8 mouse cellular contexts compared by ENCODE assay signal in the genomic region with DNA sequence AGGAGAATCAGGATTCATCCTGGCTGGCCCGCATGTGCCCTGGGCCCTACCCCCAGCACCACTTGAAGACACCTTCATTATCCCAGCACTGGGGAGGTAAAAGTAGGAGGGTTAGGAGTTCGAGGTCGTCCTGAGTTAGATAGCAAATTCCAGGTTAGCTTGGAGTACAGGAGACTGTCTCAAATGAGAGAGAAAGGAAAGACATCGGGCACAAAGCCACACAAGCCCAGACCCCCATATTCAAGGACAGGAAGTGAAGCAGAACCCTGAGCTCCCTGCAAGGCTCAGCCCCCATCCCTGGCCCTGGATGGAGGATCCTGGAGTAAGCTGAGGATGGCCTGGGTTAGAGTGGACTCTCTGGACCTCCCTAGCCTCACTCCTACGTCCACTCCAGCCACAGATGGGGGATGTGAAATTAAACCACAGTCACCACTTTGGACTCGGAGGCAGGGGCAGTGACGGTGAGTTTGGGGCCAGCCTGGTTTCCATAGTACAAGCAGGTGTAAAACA. TPM values are rescaled to one million over a fixed set of nuclear protein-coding genes. Genes with fewer than 3 reads are reported as not detected.
DNase-seq lines count a peak whose midpoint lies in the region; ATAC-seq and TF ChIP-seq lines count a peak whose summit lies in the region.

No protein-coding gene starts in this region.

- H3K27ac ChIP-seq in kidney, embryonic 16.5 days (ENCODE audit: low read length) = peak overlapping the region; percentile 85
- peak overlapping the region; percentile 30; the same call in 1 of the 2 replicates for H3K27ac ChIP-seq in embryonic facial prominence, embryonic 11.5 days (replicated peaks; ENCODE audit: low read depth, low read length)
- H3K27ac ChIP-seq in hindbrain, postnatal 0 days = no peak overlapping the region
- H3K27ac ChIP-seq in midbrain, embryonic 16.5 days (ENCODE audit: low read length) = no peak overlapping the region

- H3K4me1 ChIP-seq in kidney, embryonic 16.5 days (ENCODE audit: insufficient read depth, low read length) = peaks cover 63% of the 10 kb centered on the region
- H3K4me1 ChIP-seq in embryonic facial prominence, embryonic 11.5 days (ENCODE audit: control insufficient read depth, insufficient read depth, low read length) = peaks cover 12% of the 10 kb centered on the region
- H3K4me1 ChIP-seq in hindbrain, postnatal 0 days (ENCODE audit: insufficient read depth, low read length) = peaks cover 17% of the 10 kb centered on the region
- H3K4me1 ChIP-seq in midbrain, embryonic 16.5 days (ENCODE audit: control insufficient read depth, insufficient read depth, low read length) = peaks cover 29% of the 10 kb centered on the region

- no peak for DNase-seq in kidney, postnatal 14 days
- no peak for DNase-seq in embryonic facial prominence, embryonic 11.5 days (ENCODE audit: low spot score)
- DNase-seq in hindbrain, postnatal 0 days (ENCODE audit: low spot score) = no peak
- DNase-seq in adrenal gland, adult 2 months = no peak
- no peak for DNase-seq in frontal cortex, postnatal 10 days (ENCODE audit: low spot score in 2 of 2)
- DNase-seq in gastrocnemius, postnatal 25 days = no peak

- H3K4me2 ChIP-seq in kidney, embryonic 16.5 days (replicated peaks; ENCODE audit: low read depth, low read length) = peak overlapping the region; percentile 51
- peak overlapping the region; percentile 11; the same call in 1 of the 2 replicates for H3K4me2 ChIP-seq in embryonic facial prominence, embryonic 11.5 days (ENCODE audit: low read depth, low read length)
- peak overlapping the region; percentile 61 for H3K4me2 ChIP-seq in hindbrain, postnatal 0 days (ENCODE audit: low read depth, low read length)
- peak overlapping the region; percentile 72 for H3K4me2 ChIP-seq in midbrain, embryonic 16.5 days (ENCODE audit: low read length)

- H3K9me3 ChIP-seq in kidney, embryonic 16.5 days (ENCODE audit: low read length) = no peaks in the 10 kb centered on the region
- no peaks in the 10 kb centered on the region for H3K9me3 ChIP-seq in embryonic facial prominence, embryonic 11.5 days (replicated peaks; ENCODE audit: control insufficient read depth, low read length)
- H3K9me3 ChIP-seq in hindbrain, postnatal 0 days (ENCODE audit: low read length) = no peaks in the 10 kb centered on the region
- H3K9me3 ChIP-seq in midbrain, embryonic 16.5 days (replicated peaks; ENCODE audit: control insufficient read depth, low read length, poor library complexity, severe bottlenecking) = no peaks in the 10 kb centered on the region

- no peaks in the 10 kb centered on the region for H3K36me3 ChIP-seq in kidney, embryonic 16.5 days (ENCODE audit: insufficient read depth, low read length)
- no peaks in the 10 kb centered on the region for H3K36me3 ChIP-seq in embryonic facial prominence, embryonic 11.5 days (replicated peaks; ENCODE audit: control insufficient read depth, insufficient read depth, low read depth, low read length)
- H3K36me3 ChIP-seq in hindbrain, postnatal 0 days (ENCODE audit: insufficient read depth, low read length) = no peaks in the 10 kb centered on the region
- no peaks in the 10 kb centered on the region for H3K36me3 ChIP-seq in midbrain, embryonic 16.5 days (ENCODE audit: control insufficient read depth, insufficient read depth, low read length)

- ATAC-seq in kidney, embryonic 16.5 days (ENCODE audit: low FRiP score, low TSS enrichment) = no peak
- no peak; the same call in 1 of the 2 replicates for ATAC-seq in embryonic facial prominence, embryonic 11.5 days (replicated peaks; ENCODE audit: insufficient number of reproducible peaks, low FRiP score, low TSS enrichment, low read depth)
- ATAC-seq in hindbrain, postnatal 0 days = no peak
- no peak for ATAC-seq in midbrain, embryonic 16.5 days

- TF ChIP-seq CTCF in hindbrain, postnatal 0 days (IDR thresholded peaks at IDR 0.05; ENCODE audit: low read depth) = no peak

- no peaks in the 10 kb centered on the region for H3K27me3 ChIP-seq in kidney, embryonic 16.5 days (ENCODE audit: insufficient read depth, low read length)
- H3K27me3 ChIP-seq in embryonic facial prominence, embryonic 11.5 days (ENCODE audit: control insufficient read depth, insufficient read depth, low read length) = no peaks in the 10 kb centered on the region; the same call in 1 of the 2 replicates
- no peaks in the 10 kb centered on the region for H3K27me3 ChIP-seq in hindbrain, postnatal 0 days (ENCODE audit: insufficient read depth, low read length)
- peaks cover 7% of the 10 kb centered on the region; the same call in 1 of the 2 replicates for H3K27me3 ChIP-seq in midbrain, embryonic 16.5 days (ENCODE audit: control insufficient read depth, insufficient read depth, low read depth, low read length)

- 0 out of 2 replicates have a peak overlapping the region, but pooled peaks have one; percentile 25 for H3K9ac ChIP-seq in kidney, embryonic 16.5 days (replicated peaks; ENCODE audit: low read length)
- no peak overlapping the region for H3K9ac ChIP-seq in embryonic facial prominence, embryonic 11.5 days (replicated peaks; ENCODE audit: low read length)
- H3K9ac ChIP-seq in hindbrain, postnatal 0 days (replicated peaks; ENCODE audit: low read length) = 0 out of 2 replicates have a peak overlapping the region, but pooled peaks have one; percentile 24
- no peak overlapping the region for H3K9ac ChIP-seq in midbrain, embryonic 16.5 days (ENCODE audit: low read depth, low read length)

- peak overlapping the region; percentile 1; the same call in 1 of the 2 replicates for H3K4me3 ChIP-seq in kidney, embryonic 16.5 days (ENCODE audit: low read length)
- H3K4me3 ChIP-seq in embryonic facial prominence, embryonic 11.5 days (ENCODE audit: low read depth, low read length) = no peak overlapping the region
- peak overlapping the region; percentile 21; the same call in 1 of the 2 replicates for H3K4me3 ChIP-seq in hindbrain, postnatal 0 days (ENCODE audit: low read length)
- no peak overlapping the region for H3K4me3 ChIP-seq in midbrain, embryonic 16.5 days (ENCODE audit: low read depth, low read length)

- WGBS in kidney, embryonic 16.5 days = 16% methylated on average over 7 of the region's 7 CpGs
- WGBS in embryonic facial prominence, embryonic 11.5 days = 15% methylated on average over 7 of the region's 7 CpGs
- 22% methylated on average over 7 of the region's 7 CpGs for WGBS in hindbrain, postnatal 0 days
- WGBS in midbrain, embryonic 16.5 days = 10% methylated on average over 7 of the region's 7 CpGs

RNA-seq across cellular contexts. Expression of a gene that starts 0.6 kb away (rescaled TPM):
- 18.5 and 22.8 TPM in 2 replicates for polyA plus RNA-seq in kidney, embryonic 16.5 days (2015; fragmentation: Nextera tagmentation; extraction: Ambion mirVana)
- polyA plus RNA-seq in embryonic facial prominence, embryonic 11.5 days (2014; fragmentation: Nextera tagmentation; extraction: Ambion mirVana) = 7.1 and 10.7 TPM in 2 replicates
- total RNA-seq in hindbrain, postnatal 0 days (2014; rRNA removed) = 5.3 and 5.4 TPM in 2 replicates
- polyA plus RNA-seq in hindbrain, postnatal 0 days (2015; fragmentation: Nextera tagmentation; extraction: Ambion mirVana) = 6.2 and 6.6 TPM in 2 replicates
- 4.3 and 5.2 TPM in 2 replicates for polyA plus RNA-seq in midbrain, embryonic 16.5 days (2015; fragmentation: Nextera tagmentation; extraction: Ambion mirVana)
- total RNA-seq in adrenal gland, adult 2 months (2021) = 10 to 100 TPM; 24.0 to 59.6 TPM
- polyA plus RNA-seq in adrenal gland, adult 2 months (2012; rRNA removed) = 49.5 and 90.8 TPM in 2 replicates
- total RNA-seq in gastrocnemius, postnatal 25 days (2021) = 1 to 10 TPM; 3.9 to 6.8 TPM

RNA-seq across cellular contexts. Expression of a gene that starts 4.6 kb away (rescaled TPM):
- 0.66 and 0.82 TPM in 2 replicates for polyA plus RNA-seq in kidney, embryonic 16.5 days (2015; fragmentation: Nextera tagmentation; extraction: Ambion mirVana)
- polyA plus RNA-seq in embryonic facial prominence, embryonic 11.5 days (2014; fragmentation: Nextera tagmentation; extraction: Ambion mirVana) = 0.52 and 0.70 TPM in 2 replicates
- 4.2 and 4.3 TPM in 2 replicates for total RNA-seq in hindbrain, postnatal 0 days (2014; rRNA removed)
- 0.97 and 1.3 TPM in 2 replicates for polyA plus RNA-seq in hindbrain, postnatal 0 days (2015; fragmentation: Nextera tagmentation; extraction: Ambion mirVana)
- 1.9 and 2.0 TPM in 2 replicates for polyA plus RNA-seq in midbrain, embryonic 16.5 days (2015; fragmentation: Nextera tagmentation; extraction: Ambion mirVana)
- 1 to 10 TPM; 1.1 to 2.3 TPM for total RNA-seq in adrenal gland, adult 2 months (2021)
- 0.26 and 0.59 TPM in 2 replicates for polyA plus RNA-seq in adrenal gland, adult 2 months (2012; rRNA removed)
- total RNA-seq in gastrocnemius, postnatal 25 days (2021) = 1 to 10 TPM; 1.8 to 2.5 TPM

RNA-seq across cellular contexts. Expression of a gene that starts 26.1 kb away (rescaled TPM):
- 41.8 and 48.4 TPM in 2 replicates for polyA plus RNA-seq in kidney, embryonic 16.5 days (2015; fragmentation: Nextera tagmentation; extraction: Ambion mirVana)
- polyA plus RNA-seq in embryonic facial prominence, embryonic 11.5 days (2014; fragmentation: Nextera tagmentation; extraction: Ambion mirVana) = 37.8 and 39.8 TPM in 2 replicates
- 22.4 and 31.5 TPM in 2 replicates for total RNA-seq in hindbrain, postnatal 0 days (2014; rRNA removed)
- 39.0 and 40.9 TPM in 2 replicates for polyA plus RNA-seq in hindbrain, postnatal 0 days (2015; fragmentation: Nextera tagmentation; extraction: Ambion mirVana)
- 51.3 and 52.3 TPM in 2 replicates for polyA plus RNA-seq in midbrain, embryonic 16.5 days (2015; fragmentation: Nextera tagmentation; extraction: Ambion mirVana)
- 10 to 100 TPM; 16.0 to 18.3 TPM for total RNA-seq in adrenal gland, adult 2 months (2021)
- polyA plus RNA-seq in adrenal gland, adult 2 months (2012; rRNA removed) = 52.3 and 59.9 TPM in 2 replicates
- total RNA-seq in gastrocnemius, postnatal 25 days (2021) = 1 to 10 TPM; 3.8 to 5.2 TPM

RNA-seq across cellular contexts. Expression of a gene that starts 26.9 kb away (rescaled TPM):
- 16.0 and 17.6 TPM in 2 replicates for polyA plus RNA-seq in kidney, embryonic 16.5 days (2015; fragmentation: Nextera tagmentation; extraction: Ambion mirVana)
- polyA plus RNA-seq in embryonic facial prominence, embryonic 11.5 days (2014; fragmentation: Nextera tagmentation; extraction: Ambion mirVana) = 3.2 and 4.1 TPM in 2 replicates
- 58.5 and 73.9 TPM in 2 replicates for total RNA-seq in hindbrain, postnatal 0 days (2014; rRNA removed)
- polyA plus RNA-seq in hindbrain, postnatal 0 days (2015; fragmentation: Nextera tagmentation; extraction: Ambion mirVana) = 17.7 and 18.6 TPM in 2 replicates
- 18.4 and 18.6 TPM in 2 replicates for polyA plus RNA-seq in midbrain, embryonic 16.5 days (2015; fragmentation: Nextera tagmentation; extraction: Ambion mirVana)
- 10 to 100 TPM; 20.0 to 23.7 TPM for total RNA-seq in adrenal gland, adult 2 months (2021)
- 91.0 and 112 TPM in 2 replicates for polyA plus RNA-seq in adrenal gland, adult 2 months (2012; rRNA removed)
- total RNA-seq in gastrocnemius, postnatal 25 days (2021) = 1 to 10 TPM; 5.9 to 9.5 TPM

RNA-seq across cellular contexts. Expression of a gene that starts 27.1 kb away (rescaled TPM):
- 41.0 and 52.0 TPM in 2 replicates for polyA plus RNA-seq in kidney, embryonic 16.5 days (2015; fragmentation: Nextera tagmentation; extraction: Ambion mirVana)
- 14.1 and 15.3 TPM in 2 replicates for polyA plus RNA-seq in embryonic facial prominence, embryonic 11.5 days (2014; fragmentation: Nextera tagmentation; extraction: Ambion mirVana)
- total RNA-seq in hindbrain, postnatal 0 days (2014; rRNA removed) = 28.8 and 41.8 TPM in 2 replicates
- 43.7 and 45.5 TPM in 2 replicates for polyA plus RNA-seq in hindbrain, postnatal 0 days (2015; fragmentation: Nextera tagmentation; extraction: Ambion mirVana)
- 39.0 and 54.8 TPM in 2 replicates for polyA plus RNA-seq in midbrain, embryonic 16.5 days (2015; fragmentation: Nextera tagmentation; extraction: Ambion mirVana)
- total RNA-seq in adrenal gland, adult 2 months (2021) = 10 to 100 TPM; 50.4 to 51.0 TPM
- 417 and 691 TPM in 2 replicates for polyA plus RNA-seq in adrenal gland, adult 2 months (2012; rRNA removed)
- 1 to 10 TPM; 5.3 to 6.2 TPM for total RNA-seq in gastrocnemius, postnatal 25 days (2021)

Comparison
In these comparisons a context has a peak if more than half of its experiments do, and no peak if none do; other contexts are left out.
1. H3K27ac ChIP-seq: peak in kidney, embryonic 16.5 days (single experiment) and embryonic facial prominence, embryonic 11.5 days (single experiment); none in hindbrain, postnatal 0 days (single experiment) and midbrain, embryonic 16.5 days (single experiment).
2. H3K4me2 ChIP-seq: peak in every context shown above with its lines; median percentile 72 in midbrain, embryonic 16.5 days; 61 in hindbrain, postnatal 0 days; 51 in kidney, embryonic 16.5 days; 11 in embryonic facial prominence, embryonic 11.5 days.
3. H3K4me3 ChIP-seq: peak in kidney, embryonic 16.5 days (single experiment) and hindbrain, postnatal 0 days (single experiment); none in embryonic facial prominence, embryonic 11.5 days (single experiment) and midbrain, embryonic 16.5 days (single experiment).
4. H3K9ac ChIP-seq: peak in kidney, embryonic 16.5 days (single experiment) and hindbrain, postnatal 0 days (single experiment); none in embryonic facial prominence, embryonic 11.5 days (single experiment) and midbrain, embryonic 16.5 days (single experiment).